ENCODE assay signal across 8 mouse cellular contexts in genomic region chr7:126862147-126862784, GRCm38 (mm10). TPM values are rescaled to one million over a fixed set of nuclear protein-coding genes. Genes with fewer than 3 reads are reported as not detected.
A peak's percentile ranks its signal among the peaks of the same experiment; 100 is the strongest.
DNase-seq lines count a peak whose midpoint lies in the region; ATAC-seq lines count a peak whose summit lies in the region.

TSS of gene Ino80e (minus strand) at chr7:126862377.

- H3K9me3 ChIP-seq in forebrain, embryonic 11.5 days (ENCODE audit: control insufficient read depth, low read length) = no peaks in the 10 kb centered on the region
- no peaks in the 10 kb centered on the region for H3K9me3 ChIP-seq in heart, embryonic 16.5 days (replicated peaks; ENCODE audit: control insufficient read depth, low read length)
- no peaks in the 10 kb centered on the region for H3K9me3 ChIP-seq in liver, embryonic 15.5 days (replicated peaks)
- no peaks in the 10 kb centered on the region for H3K9me3 ChIP-seq in neural tube, embryonic 12.5 days

- H3K4me1 ChIP-seq in forebrain, embryonic 11.5 days (replicated peaks; ENCODE audit: control insufficient read depth, insufficient read depth, low read length) = peaks cover 20% of the 10 kb centered on the region
- H3K4me1 ChIP-seq in heart, embryonic 16.5 days (ENCODE audit: control insufficient read depth, insufficient read depth, low read length) = peaks cover 20% of the 10 kb centered on the region
- peaks cover 44% of the 10 kb centered on the region for H3K4me1 ChIP-seq in liver, embryonic 15.5 days (replicated peaks)
- H3K4me1 ChIP-seq in neural tube, embryonic 12.5 days = peaks cover 27% of the 10 kb centered on the region

- DNase-seq in CD8-positive naive resting alpha-beta T cell, adult 2 months (ENCODE audit: low read depth in 2 of 2, low spot score in 2 of 2) = peak; percentile 84 to 88
- peak; percentile 96 for DNase-seq in c-Kit-positive CD71-negative TER-119-negative erythroid progenitor cells, embryonic 14.5 days (ENCODE audit: low read depth)
- DNase-seq in forebrain, embryonic 11.5 days (ENCODE audit: low spot score) = peak; percentile 96
- DNase-seq in kidney, postnatal 36 days = peak; percentile 96 to 98
- DNase-seq in telencephalon, adult 2 months (ENCODE audit: low read depth, low spot score) = peak; percentile 90

- H3K4me3 ChIP-seq in forebrain, embryonic 11.5 days (ENCODE audit: low read depth, low read length) = peak within 1 kb of the TSS; percentile 64
- H3K4me3 ChIP-seq in heart, embryonic 16.5 days (ENCODE audit: low read length) = peak within 1 kb of the TSS; percentile 76
- peak within 1 kb of the TSS; percentile 74 for H3K4me3 ChIP-seq in liver, embryonic 15.5 days (replicated peaks)
- peak within 1 kb of the TSS; percentile 62 for H3K4me3 ChIP-seq in neural tube, embryonic 12.5 days

- peaks cover 17% of the 10 kb centered on the region; the same call in 1 of the 2 replicates for H3K36me3 ChIP-seq in forebrain, embryonic 11.5 days (ENCODE audit: control insufficient read depth, insufficient read depth, low read length)
- H3K36me3 ChIP-seq in heart, embryonic 16.5 days (ENCODE audit: control insufficient read depth, insufficient read depth) = peaks cover 43% of the 10 kb centered on the region
- H3K36me3 ChIP-seq in liver, embryonic 15.5 days (replicated peaks) = peaks cover 64% of the 10 kb centered on the region
- H3K36me3 ChIP-seq in neural tube, embryonic 12.5 days = peaks cover 62% of the 10 kb centered on the region

- H3K9ac ChIP-seq in forebrain, embryonic 11.5 days (ENCODE audit: low read length) = peak within 1 kb of the TSS; percentile 87
- peak within 1 kb of the TSS; percentile 81 for H3K9ac ChIP-seq in heart, embryonic 16.5 days (ENCODE audit: low read length)
- peak within 1 kb of the TSS; percentile 75 for H3K9ac ChIP-seq in liver, embryonic 15.5 days
- peak within 1 kb of the TSS; percentile 54 for H3K9ac ChIP-seq in neural tube, embryonic 12.5 days

- no peaks in the 10 kb centered on the region for H3K27me3 ChIP-seq in forebrain, embryonic 11.5 days (ENCODE audit: control insufficient read depth, insufficient read depth, low read length)
- H3K27me3 ChIP-seq in heart, embryonic 16.5 days (ENCODE audit: control insufficient read depth, insufficient read depth, low read length) = no peaks in the 10 kb centered on the region
- H3K27me3 ChIP-seq in liver, embryonic 15.5 days = no peaks in the 10 kb centered on the region
- no peaks in the 10 kb centered on the region for H3K27me3 ChIP-seq in neural tube, embryonic 12.5 days (replicated peaks)

- WGBS in forebrain, embryonic 11.5 days = under 1% methylated on average over 41 of the region's 41 CpGs
- under 1% methylated on average over 41 of the region's 41 CpGs for WGBS in heart, embryonic 16.5 days
- under 1% methylated on average over 41 of the region's 41 CpGs for WGBS in liver, embryonic 15.5 days (ENCODE audit: insufficient replicate concordance)
- WGBS in neural tube, embryonic 12.5 days = under 1% methylated on average over 41 of the region's 41 CpGs

- peak within 1 kb of the TSS; percentile 72 for H3K4me2 ChIP-seq in forebrain, embryonic 11.5 days (ENCODE audit: low read depth, low read length, severe bottlenecking)
- peak within 1 kb of the TSS; percentile 92 for H3K4me2 ChIP-seq in heart, embryonic 16.5 days (ENCODE audit: low read depth, low read length)
- H3K4me2 ChIP-seq in liver, embryonic 15.5 days = peak within 1 kb of the TSS; percentile 97
- peak within 1 kb of the TSS; percentile 79 for H3K4me2 ChIP-seq in neural tube, embryonic 12.5 days (replicated peaks)

- H3K27ac ChIP-seq in forebrain, embryonic 11.5 days (ENCODE audit: low read depth, low read length) = peak within 1 kb of the TSS; percentile 84
- H3K27ac ChIP-seq in heart, embryonic 16.5 days (ENCODE audit: low read length) = peak within 1 kb of the TSS; percentile 88
- peak within 1 kb of the TSS; percentile 81 for H3K27ac ChIP-seq in liver, embryonic 15.5 days (replicated peaks)
- H3K27ac ChIP-seq in neural tube, embryonic 12.5 days = peak within 1 kb of the TSS; percentile 13

- ATAC-seq in forebrain, embryonic 11.5 days (replicated peaks; ENCODE audit: low FRiP score) = peak; percentile 76
- peak; percentile 70 for ATAC-seq in heart, embryonic 16.5 days (replicated peaks; ENCODE audit: extremely low read depth, insufficient read depth, low FRiP score)
- ATAC-seq in liver, embryonic 15.5 days (ENCODE audit: insufficient read depth) = peak; percentile 79
- ATAC-seq in neural tube, embryonic 12.5 days (ENCODE audit: low FRiP score, low read depth) = peak; percentile 78

RNA-seq across cellular contexts. Expression of gene Ino80e, which starts in this region (rescaled TPM):
- polyA plus RNA-seq in forebrain, embryonic 11.5 days (2014; fragmentation: Nextera tagmentation; extraction: Ambion mirVana) = 117 and 118 TPM in 2 replicates
- polyA plus RNA-seq in heart, embryonic 16.5 days (2015; fragmentation: Nextera tagmentation; extraction: Ambion mirVana) = 50.5 and 52.0 TPM in 2 replicates
- polyA plus RNA-seq in liver, embryonic 15.5 days (2015; fragmentation: Nextera tagmentation; extraction: Ambion mirVana) = 29.4 and 33.9 TPM in 2 replicates
- 86.4 and 88.0 TPM in 2 replicates for polyA plus RNA-seq in neural tube, embryonic 12.5 days (2016; fragmentation: Nextera tagmentation; extraction: Ambion mirVana)

Comparison
In these comparisons a context has a peak if more than half of its experiments do, and no peak if none do; other contexts are left out.
1. Peak in every context shown above with its lines: DNase-seq, ATAC-seq, H3K4me3 ChIP-seq and H3K27ac ChIP-seq.
2. H3K27ac ChIP-seq: peak in every context shown above with its lines; median percentile 88 in heart, embryonic 16.5 days; 84 in forebrain, embryonic 11.5 days; 81 in liver, embryonic 15.5 days; 13 in neural tube, embryonic 12.5 days.